Mouse (Mus musculus): ENCODE results near the gene Ptgdr2.

The Ptgdr2 gene

GRCm38 (mm10) chr19:10976318-10976717 lies 39.4 kb downstream of the Ptgdr2 start:
- DNase-seq (ENCODE audit: low spot score): peak; percentile 51

- DNase-seq (ENCODE audit: low spot score): peak; percentile 81
These were observed 42.5 kb downstream of the Ptgdr2 start for GRCm38 (mm10) chr19:10979184-10980168.

GRCm38 (mm10) chr19:10980210-10980609 lies 43.2 kb downstream of the Ptgdr2 start:
- DNase-seq (ENCODE audit: low spot score): no peak

- DNase-seq (ENCODE audit: low spot score): peak; percentile 57
These were observed 46.2 kb downstream of the Ptgdr2 start for GRCm38 (mm10) chr19:10983146-10983545.

- DNase-seq (ENCODE audit: low spot score): no peak
These were observed 47.6 kb downstream of the Ptgdr2 start for GRCm38 (mm10) chr19:10984551-10984950.

- DNase-seq (ENCODE audit: low spot score): no peak
These were observed 48.9 kb downstream of the Ptgdr2 start for GRCm38 (mm10) chr19:10985889-10986288.

- DNase-seq (ENCODE audit: low spot score): no peak
These were observed 51.6 kb downstream of the Ptgdr2 start for GRCm38 (mm10) chr19:10988563-10988962.

GRCm38 (mm10) chr19:10990751-10991150 lies 53.8 kb downstream of the Ptgdr2 start:
- no peak for DNase-seq (ENCODE audit: low spot score)

- no peak for DNase-seq (ENCODE audit: low spot score)
These were observed 55.0 kb downstream of the Ptgdr2 start for GRCm38 (mm10) chr19:10991911-10992310.

All from urinary bladder, postnatal 14 days (tissue).